Mouse (Mus musculus) myocyte (in vitro differentiated cells): ENCODE data around the gene Hnrnpc. TPM values are rescaled to one million over a fixed set of nuclear protein-coding genes. Genes with fewer than 3 reads are reported as not detected.
"Not testable (repeated sequence)": the region's sequence is repeated elsewhere in the genome, so short reads cannot be mapped to it uniquely, and the experiment has no call there.

Experiments
- H3K27me3 ChIP-seq: one replicate; pipeline ENCODE4 v1.6.1; 2011; ENCODE audit not compliant: control insufficient read depth, insufficient read depth, insufficient read length
- H3K36me3 ChIP-seq: one replicate; pipeline ENCODE4 v1.6.1; 2011; ENCODE audit not compliant: control insufficient read depth, insufficient read depth
- H3K4me2 ChIP-seq: one replicate; pipeline ENCODE4 v1.6.1; 2011; ENCODE audit warnings: low read depth, control low read depth
- H3K4me3 ChIP-seq: one replicate; pipeline ENCODE4 v1.5.1; 2011; ENCODE audit warnings: mild to moderate bottlenecking, control low read depth, moderate library complexity
- H3K79me2 ChIP-seq: one replicate; pipeline ENCODE4 v1.6.1; 2011; ENCODE audit not compliant: control insufficient read depth, insufficient read depth
- H3ac ChIP-seq: one replicate; pipeline ENCODE4 v1.6.1; 2011; ENCODE audit not compliant: control insufficient read depth, insufficient read length
- CEBPB ChIP-seq: IDR thresholded peaks from 2 replicates; pipeline ENCODE4 v1.6.1; 2011; ENCODE audit warnings: mild to moderate bottlenecking, moderate library complexity; ENCODE audit not compliant: poor library complexity, insufficient read depth, severe bottlenecking
- E2F4 ChIP-seq: IDR thresholded peaks from one replicate; pipeline ENCODE4 v1.6.1; 2011; ENCODE audit warnings: mild to moderate bottlenecking, control low read depth, moderate library complexity; ENCODE audit not compliant: insufficient read depth
- MAX ChIP-seq: IDR thresholded peaks from one replicate; pipeline ENCODE4 v1.6.1; 2011; ENCODE audit warnings: low read depth, mild to moderate bottlenecking, control low read depth
- MYOD1 ChIP-seq, 3 experiments: IDR thresholded peaks; one replicate each; pipeline ENCODE4 v1.6.1; 2011; ENCODE audit warnings: control low read depth in 2 of 3, low read depth in 2 of 3, mild to moderate bottlenecking in 2 of 3, moderate library complexity in 1 of 3; ENCODE audit not compliant: insufficient read length in 2 of 3, control insufficient read depth in 1 of 3
- MYOG ChIP-seq, 3 experiments: IDR thresholded peaks; one replicate each; pipeline ENCODE4 v1.6.1; 2011; ENCODE audit warnings: control low read depth in 2 of 3, low read depth in 2 of 3, mild to moderate bottlenecking in 2 of 3; ENCODE audit not compliant: insufficient read length in 2 of 3, control insufficient read depth in 1 of 3, insufficient read depth in 1 of 3
- POLR2A ChIP-seq: IDR thresholded peaks from one replicate; pipeline ENCODE4 v1.6.1; 2011; ENCODE audit warnings: low read depth, mild to moderate bottlenecking, control low read depth, moderate library complexity; ENCODE audit not compliant: insufficient read length
- POLR2AphosphoS2 ChIP-seq: IDR thresholded peaks from one replicate; pipeline ENCODE4 v1.6.1; 2011; ENCODE audit warnings: low read depth, control low read depth; ENCODE audit not compliant: insufficient read length
- REST ChIP-seq: IDR thresholded peaks from one replicate; pipeline ENCODE4 v1.6.1; 2011; ENCODE audit warnings: mild to moderate bottlenecking, control low read depth, moderate library complexity; ENCODE audit not compliant: insufficient read depth, insufficient read length
- SRF ChIP-seq: IDR thresholded peaks from one replicate; pipeline ENCODE4 v1.6.1; 2011; ENCODE audit warnings: low read depth; ENCODE audit not compliant: control insufficient read depth, insufficient read length
- TCF12 ChIP-seq: IDR thresholded peaks from one replicate; pipeline ENCODE4 v1.6.1; 2011; ENCODE audit warnings: mild to moderate bottlenecking, control low read depth; ENCODE audit not compliant: poor library complexity, insufficient read depth, severe bottlenecking
- TCF3 ChIP-seq: IDR thresholded peaks from one replicate; pipeline ENCODE4 v1.6.1; 2011; ENCODE audit warnings: low read depth, control low read depth; ENCODE audit not compliant: insufficient read length
- USF1 ChIP-seq: IDR thresholded peaks from one replicate; pipeline ENCODE4 v1.6.1; 2011; ENCODE audit warnings: low read depth, mild to moderate bottlenecking, control low read depth, moderate library complexity
- polyA plus RNA-seq: library from polyadenylated mRNA; unstranded; fragments of >200 nt; fragmentation: generic; extraction: Trizol; gene quantifications from one replicate; pipeline ENCODE4 v1.2.1, GENCODE M21; 2012; ENCODE audit warnings: missing spikeins

The Hnrnpc gene
- polyA plus RNA-seq, 1 experiment: 147 TPM

GRCm38 (mm10) chr14:52100170-52100960 lies 3.5 kb downstream of the Hnrnpc start:
- Histone ChIP-seq H3K79me2 (peaks cover 84% of the 10 kb centered on the region), H3K4me2 (peak overlapping the region; percentile 61), H3K4me3 (no peak overlapping the region), H3K27me3 (no peaks in the 10 kb centered on the region), H3K36me3 (peaks cover 24% of the 10 kb centered on the region), H3ac (no peak overlapping the region)
- TF ChIP-seq MAX (no peak), SRF (no peak), MYOG (IDR thresholded peaks at IDR 0.05; ENCODE audit: control insufficient read depth in 1 of 3, insufficient read depth in 1 of 3, insufficient read length in 2 of 3, low read depth in 2 of 3) (no peak), TCF12 (no peak), TCF3 (no peak), POLR2AphosphoS2 (no peak), MYOD1 (IDR thresholded peaks at IDR 0.05; ENCODE audit: control insufficient read depth in 1 of 3, insufficient read length in 2 of 3, low read depth in 2 of 3) (no peak), USF1 (no peak), CEBPB (no peak), REST (no peak), E2F4 (no peak), POLR2A (no peak)

GRCm38 (mm10) chr14:52099563-52099962 lies 4.3 kb downstream of the Hnrnpc start:
- Histone ChIP-seq H3K36me3 (peaks cover 24% of the 10 kb centered on the region), H3K4me2 (no peak overlapping the region), H3K27me3 (no peaks in the 10 kb centered on the region), H3ac (no peak overlapping the region), H3K4me3 (no peak overlapping the region), H3K79me2 (peaks cover 92% of the 10 kb centered on the region)
- no peak for TF ChIP-seq USF1
- no peak for TF ChIP-seq MYOD1 (IDR thresholded peaks at IDR 0.05; ENCODE audit: control insufficient read depth in 1 of 3, insufficient read length in 2 of 3, low read depth in 2 of 3)
- no peak for TF ChIP-seq REST
- TF ChIP-seq CEBPB: no peak
- no peak for TF ChIP-seq POLR2AphosphoS2

- not testable (repeated sequence) for H3K4me3 ChIP-seq, H3ac ChIP-seq, H3K27me3 ChIP-seq, H3K4me2 ChIP-seq
- peaks cover 33% of the 10 kb centered on the region for H3K36me3 ChIP-seq
- peaks cover 100% of the 10 kb centered on the region for H3K79me2 ChIP-seq
These were observed 5.4 kb downstream of the Hnrnpc start for GRCm38 (mm10) chr14:52098387-52098786.

GRCm38 (mm10) chr14:52097191-52097590 lies 6.6 kb downstream of the Hnrnpc start:
- peaks cover 42% of the 10 kb centered on the region for H3K36me3 ChIP-seq
- H3ac ChIP-seq, H3K4me2 ChIP-seq, H3K27me3 ChIP-seq, H3K4me3 ChIP-seq: not testable (repeated sequence)
- peaks cover 100% of the 10 kb centered on the region for H3K79me2 ChIP-seq

- Histone ChIP-seq H3K36me3 (peaks cover 49% of the 10 kb centered on the region), H3ac (no peak overlapping the region), H3K27me3 (no peaks in the 10 kb centered on the region), H3K79me2 (peaks cover 100% of the 10 kb centered on the region), H3K4me2 (no peak overlapping the region), H3K4me3 (no peak overlapping the region)
- no peak for TF ChIP-seq SRF
- no peak for TF ChIP-seq CEBPB
- no peak for TF ChIP-seq USF1
- TF ChIP-seq TCF3: no peak
- no peak for TF ChIP-seq REST
- no peak for TF ChIP-seq POLR2AphosphoS2
- no peak for TF ChIP-seq POLR2A
- no peak for TF ChIP-seq TCF12
- TF ChIP-seq MYOG (IDR thresholded peaks at IDR 0.05; ENCODE audit: control insufficient read depth in 1 of 3, insufficient read depth in 1 of 3, insufficient read length in 2 of 3, low read depth in 2 of 3): no peak
- no peak for TF ChIP-seq MAX
- TF ChIP-seq MYOD1 (IDR thresholded peaks at IDR 0.05; ENCODE audit: control insufficient read depth in 1 of 3, insufficient read length in 2 of 3, low read depth in 2 of 3): no peak
- TF ChIP-seq E2F4: no peak
These were observed 9.3 kb downstream of the Hnrnpc start for GRCm38 (mm10) chr14:52094533-52094932.

GRCm38 (mm10) chr14:52083083-52083482 lies 20.7 kb downstream of the Hnrnpc start:
- Histone ChIP-seq H3K4me2 (no peak overlapping the region), H3K36me3 (peaks cover 57% of the 10 kb centered on the region), H3ac (no peak overlapping the region), H3K27me3 (no peaks in the 10 kb centered on the region), H3K4me3 (no peak overlapping the region), H3K79me2 (peaks cover 52% of the 10 kb centered on the region)
- TF ChIP-seq POLR2A (no peak), SRF (no peak), USF1 (no peak), E2F4 (no peak), REST (no peak), TCF12 (no peak)
